Mouse (Mus musculus): Measurements from ENCODE around the gene Mrc2. TPM values are rescaled to one million over a fixed set of nuclear protein-coding genes. Genes with fewer than 3 reads are reported as not detected.

The Mrc2 gene
- total and polyA plus RNA-seq, 3 experiments = not detected

DNA sequence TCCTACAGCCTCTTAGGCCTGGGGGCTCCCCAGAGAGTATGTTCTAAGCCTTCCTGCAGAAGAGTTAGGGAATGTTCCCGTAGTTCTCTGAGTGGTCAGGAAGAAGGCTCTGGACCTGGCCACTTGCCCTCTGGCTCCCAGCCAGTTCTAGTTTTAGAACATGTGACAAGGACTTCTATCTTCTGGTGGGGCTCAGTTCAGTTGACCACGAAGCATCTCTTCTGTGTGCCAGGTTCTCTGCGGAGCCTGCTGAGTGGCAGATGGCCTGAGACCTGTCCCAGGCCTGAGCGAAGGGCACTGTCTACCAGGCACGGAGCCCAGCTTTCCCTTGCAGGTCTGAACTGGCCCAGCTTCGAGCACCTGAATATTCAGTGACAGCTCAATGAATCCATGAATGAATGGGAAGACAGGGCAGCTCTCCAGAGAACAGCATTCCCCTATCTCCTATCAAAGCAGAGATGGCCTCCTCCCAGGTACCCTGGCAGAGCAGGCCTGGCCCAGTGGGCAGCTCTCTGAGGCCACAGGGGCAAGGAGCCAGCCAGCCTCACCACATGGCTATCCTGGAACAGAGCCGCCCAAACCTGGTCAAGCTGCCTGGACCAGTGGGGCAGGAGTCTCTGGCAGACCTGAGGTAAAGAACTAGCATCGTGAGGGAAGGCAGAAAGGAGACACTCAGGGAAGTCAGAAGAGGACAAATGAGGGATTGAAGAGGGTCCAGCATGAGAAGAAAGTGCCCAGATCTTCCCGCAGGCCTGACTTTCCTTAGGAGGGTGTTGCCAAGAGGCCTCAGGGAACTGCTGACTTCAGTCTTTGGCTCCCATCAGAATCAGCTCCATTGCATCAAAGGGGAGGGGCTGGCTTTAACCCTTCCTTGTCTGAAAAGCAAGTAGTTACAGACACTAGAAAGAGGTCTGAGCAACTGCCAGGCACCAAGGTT is 60.8 kb downstream of the Mrc2 start:
- H3K4me1 ChIP-seq (ENCODE audit: control insufficient read depth in 1 of 2, insufficient read depth in 2 of 2, low read length in 2 of 2) = no peaks in the 10 kb centered on the region
- no peak overlapping the region for H3K4me3 ChIP-seq (ENCODE audit: control insufficient read depth in 1 of 2, insufficient read depth in 1 of 2, low read depth in 2 of 2, low read length in 2 of 2)
- no peak overlapping the region for H3K27ac ChIP-seq (ENCODE audit: control insufficient read depth, low read depth, low read length)
- H3K9me3 ChIP-seq (replicated peaks; ENCODE audit: insufficient read depth, low read length) = no peaks in the 10 kb centered on the region
- H3K9ac ChIP-seq (ENCODE audit: control insufficient read depth, low read depth, low read length, poor library complexity, severe bottlenecking) = no peak overlapping the region
- TF ChIP-seq ZKSCAN1 (IDR thresholded peaks at IDR 0.05; ENCODE audit: low read depth, low read length) (no peak), MAZ (IDR thresholded peaks at IDR 0.05; ENCODE audit: low read depth, low read length) (no peak), USF2 (IDR thresholded peaks at IDR 0.05; ENCODE audit: borderline replicate concordance in 1 of 2, insufficient read depth in 1 of 2, low read depth in 1 of 2, low read length in 2 of 2) (no peak), MYB (IDR thresholded peaks at IDR 0.05; ENCODE audit: low read depth, low read length) (no peak), MEF2A (IDR thresholded peaks at IDR 0.05; ENCODE audit: extremely low read depth, insufficient replicate concordance, low read depth, low read length, poor library complexity, severe bottlenecking) (no peak), CHD2 (IDR thresholded peaks at IDR 0.05; ENCODE audit: low read length) (no peak), HCFC1 (IDR thresholded peaks at IDR 0.05; ENCODE audit: low read depth, low read length) (no peak)
- no peaks in the 10 kb centered on the region for H3K79me2 ChIP-seq (ENCODE audit: control insufficient read depth, insufficient read depth, low read length, poor library complexity)
- H3K27me3 ChIP-seq (ENCODE audit: control insufficient read depth in 1 of 2, insufficient read depth in 2 of 2, low read length in 2 of 2) = peaks cover 2 to 17% of the 10 kb centered on the region in 2 experiments; a peak in 2 of 4 replicates
- DNase-seq (ENCODE audit: low read depth, low spot score) = no peak
- no peaks in the 10 kb centered on the region for H3K36me3 ChIP-seq (ENCODE audit: control insufficient read depth in 1 of 2, insufficient read depth in 2 of 2, low read length in 2 of 2)

- Histone ChIP-seq H3K4me1 (ENCODE audit: control insufficient read depth in 1 of 2, insufficient read depth in 2 of 2, low read length in 2 of 2) (no peaks in the 10 kb centered on the region), H3K79me2 (ENCODE audit: control insufficient read depth, insufficient read depth, low read length, poor library complexity) (no peaks in the 10 kb centered on the region), H3K9me3 (replicated peaks; ENCODE audit: insufficient read depth, low read length) (no peaks in the 10 kb centered on the region), H3K4me3 (ENCODE audit: control insufficient read depth in 1 of 2, insufficient read depth in 1 of 2, low read depth in 2 of 2, low read length in 2 of 2) (no peak overlapping the region), H3K27ac (ENCODE audit: control insufficient read depth, low read depth, low read length) (no peak overlapping the region), H3K36me3 (ENCODE audit: control insufficient read depth in 1 of 2, insufficient read depth in 2 of 2, low read length in 2 of 2) (no peaks in the 10 kb centered on the region), H3K9ac (ENCODE audit: control insufficient read depth, low read depth, low read length, poor library complexity, severe bottlenecking) (no peak overlapping the region), H3K27me3 (ENCODE audit: control insufficient read depth in 1 of 2, insufficient read depth in 2 of 2, low read length in 2 of 2) (peaks cover 2 to 17% of the 10 kb centered on the region in 2 experiments; a peak in 2 of 4 replicates)
- no peak for TF ChIP-seq JUND (IDR thresholded peaks at IDR 0.05; ENCODE audit: low read depth, low read length)
- TF ChIP-seq MYB (IDR thresholded peaks at IDR 0.05; ENCODE audit: low read depth, low read length) = no peak
- no peak for TF ChIP-seq NELFE (IDR thresholded peaks at IDR 0.05; ENCODE audit: low read depth, low read length)
- no peak for TF ChIP-seq KAT2A (conservative IDR thresholded peaks at IDR 0.05; ENCODE audit: low read depth, low read length)
- TF ChIP-seq EP300 (IDR thresholded peaks at IDR 0.05; ENCODE audit: low read depth in 1 of 2, low read length in 2 of 2) = no peak
- no peak for TF ChIP-seq TAL1 (IDR thresholded peaks at IDR 0.05; ENCODE audit: low read length)
- no peak for TF ChIP-seq SMC3 (IDR thresholded peaks at IDR 0.05; ENCODE audit: low read depth, low read length)
- no peak for DNase-seq (ENCODE audit: low read depth, low spot score)
Measured at GRCm38 (mm10) chr11:105353891-105354280, 61.4 kb downstream of the Mrc2 start.
